Mouse (Mus musculus) adrenal gland, postnatal 36 days (tissue): ENCODE measurements at regions not wholly inside any gene's neighbourhood (a gene's known extent, or its start where the extent isn't known, plus 50 kb on each side); places are given as distances from the start of the nearest gene placed in this dataset.
"Not testable (repeated sequence)": the region's sequence is repeated elsewhere in the genome, so short reads cannot be mapped to it uniquely, and the experiment has no call there.

Experiments
- DNase-seq, 2 experiments: peaks; one replicate each; pipeline ENCODE4 v3.0.0; 2021; ENCODE audit warnings: mixed read lengths in 1 of 2

DNA sequence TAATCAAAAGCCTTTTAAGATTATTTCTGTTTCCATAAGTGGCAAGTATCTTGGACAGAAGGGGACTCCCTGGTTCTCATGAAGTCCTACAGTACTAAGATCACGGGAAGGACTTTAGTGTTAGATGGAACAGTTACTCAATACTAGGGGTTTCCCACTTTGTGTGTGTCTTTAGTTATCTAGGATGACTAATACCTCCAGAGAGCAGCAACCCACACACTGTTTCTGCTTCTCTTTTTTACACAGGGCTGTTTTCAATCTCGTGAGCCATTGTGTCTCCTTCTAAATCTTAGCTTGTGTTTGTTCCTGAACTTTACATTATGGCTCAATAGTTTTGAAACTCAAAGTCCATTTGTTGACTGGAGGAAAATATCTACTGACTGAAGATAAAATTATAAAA is 496.5 kb upstream of the Impg1 start:
- DNase-seq: no peak

GRCm38 (mm10) chr9:80942991-80943390 is 477.7 kb upstream of the Impg1 start:
- DNase-seq: peak in 1 of 2 experiments; percentile 37

GRCm38 (mm10) chr9:80941424-80941823 is 476.1 kb upstream of the Impg1 start:
- DNase-seq: no peak

- no peak for DNase-seq
Measured at GRCm38 (mm10) chr9:80938238-80938637, 473.0 kb upstream of the Impg1 start.

- DNase-seq: no peak
Measured at GRCm38 (mm10) chr9:80930628-80931027, 465.3 kb upstream of the Impg1 start.

GRCm38 (mm10) chr9:80920304-80920703 is 455.0 kb upstream of the Impg1 start:
- no peak for DNase-seq

DNA sequence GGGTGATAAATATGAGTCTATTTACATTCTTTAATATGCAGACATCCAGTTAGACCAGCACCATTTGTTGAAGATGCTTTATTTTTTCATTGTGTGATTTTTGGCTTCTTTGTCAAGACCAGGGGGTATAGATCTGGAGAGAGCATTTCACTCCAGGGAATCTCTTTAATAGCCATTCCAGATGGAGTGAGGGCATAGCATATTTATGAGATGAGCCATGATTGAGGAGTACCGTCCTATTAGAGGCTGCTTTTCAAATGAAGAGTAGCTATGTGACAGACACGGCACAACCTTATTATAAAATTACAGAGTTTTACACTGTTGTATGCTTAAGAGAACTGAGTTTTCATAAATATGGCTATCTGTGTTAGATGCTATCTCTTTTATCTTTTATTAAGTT is 448.6 kb upstream of the Impg1 start:
- no peak for DNase-seq

GRCm38 (mm10) chr9:80912177-80912576 is 446.9 kb upstream of the Impg1 start:
- DNase-seq: no peak

DNA sequence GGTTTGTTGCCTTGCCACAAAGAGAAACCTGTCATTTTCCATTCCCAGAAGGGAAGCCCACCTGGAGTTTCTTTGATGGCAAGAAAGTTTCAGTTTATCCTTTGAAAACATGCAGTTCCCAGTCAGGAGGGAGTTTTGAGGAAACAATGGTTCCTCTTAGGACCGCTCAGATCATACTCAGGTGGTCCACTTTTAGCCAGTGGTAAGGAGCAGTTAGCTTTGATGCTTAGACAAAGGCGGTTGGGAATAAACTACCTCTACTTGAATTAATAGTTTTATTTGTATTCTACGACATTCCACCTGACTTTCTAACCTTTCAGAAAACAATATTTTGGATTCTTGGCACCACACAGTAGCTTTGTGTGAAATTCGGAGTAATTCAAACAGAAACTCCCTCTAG is 401.5 kb upstream of the Impg1 start:
- no peak for DNase-seq

GRCm38 (mm10) chr9:80858998-80859397 is 393.7 kb upstream of the Impg1 start:
- DNase-seq: no peak

DNA sequence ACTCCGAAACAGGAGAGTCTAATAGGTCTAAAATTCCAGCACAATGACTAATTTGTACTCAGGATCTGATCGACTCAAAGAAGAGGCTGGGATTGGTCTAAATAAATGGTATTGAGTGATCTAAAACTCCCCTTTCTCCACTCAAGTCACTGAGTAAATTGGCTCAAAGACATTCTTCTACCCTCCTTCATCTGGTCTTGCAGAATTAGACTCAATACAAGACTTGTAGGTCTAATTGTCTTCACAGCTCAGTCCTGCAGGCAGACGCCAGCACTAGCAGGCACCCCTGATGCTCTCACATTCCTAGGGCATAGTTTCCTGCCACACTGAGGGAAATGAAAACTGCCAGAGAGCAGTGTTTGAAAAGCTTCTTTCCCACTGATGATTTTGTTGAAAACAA is 382.9 kb upstream of the Impg1 start:
- DNase-seq: no peak

GRCm38 (mm10) chr9:80832808-80833207 is 367.5 kb upstream of the Impg1 start:
- DNase-seq: no peak

- no peak for DNase-seq
Measured at GRCm38 (mm10) chr9:80825346-80825745, 360.1 kb upstream of the Impg1 start.

DNA sequence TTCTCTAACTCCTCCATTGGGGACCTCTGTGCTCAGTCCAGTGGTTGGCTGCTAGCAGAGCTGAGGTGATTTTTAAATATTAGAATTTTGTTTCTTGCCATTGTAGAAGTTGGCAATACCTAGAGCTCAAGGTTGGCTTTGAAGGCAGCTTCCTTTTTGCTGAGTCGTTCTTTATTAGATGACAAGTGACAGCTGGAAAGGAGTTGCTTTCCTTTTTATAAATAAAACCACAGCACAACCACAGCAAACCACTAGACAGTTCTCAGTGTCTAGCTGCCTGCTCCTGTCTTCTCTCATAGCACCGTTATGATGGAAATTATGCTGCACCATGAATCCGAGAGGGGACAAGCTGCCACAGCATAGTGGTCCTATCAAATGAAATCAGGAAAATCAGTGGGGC is 354.8 kb upstream of the Impg1 start:
- DNase-seq: no peak

DNA sequence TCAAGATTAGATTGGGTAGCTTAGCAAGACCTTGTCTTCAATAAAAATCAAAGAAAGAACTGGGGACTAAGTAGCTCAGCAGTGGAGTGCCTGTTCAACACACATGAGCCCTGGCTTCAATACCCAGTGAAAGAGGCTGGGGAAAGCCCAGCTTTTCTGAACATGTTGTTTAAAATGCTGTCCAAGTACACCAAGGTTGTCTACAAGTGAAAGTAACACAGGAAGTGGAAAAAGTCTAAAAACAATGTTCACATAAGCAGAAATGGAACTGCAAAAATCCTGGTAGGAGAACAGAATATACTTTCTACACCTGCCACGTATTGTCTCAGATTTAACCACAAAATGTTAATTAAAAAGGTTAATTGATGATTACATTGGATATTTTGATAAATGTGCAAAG is 353.8 kb upstream of the Impg1 start:
- no peak for DNase-seq

DNA sequence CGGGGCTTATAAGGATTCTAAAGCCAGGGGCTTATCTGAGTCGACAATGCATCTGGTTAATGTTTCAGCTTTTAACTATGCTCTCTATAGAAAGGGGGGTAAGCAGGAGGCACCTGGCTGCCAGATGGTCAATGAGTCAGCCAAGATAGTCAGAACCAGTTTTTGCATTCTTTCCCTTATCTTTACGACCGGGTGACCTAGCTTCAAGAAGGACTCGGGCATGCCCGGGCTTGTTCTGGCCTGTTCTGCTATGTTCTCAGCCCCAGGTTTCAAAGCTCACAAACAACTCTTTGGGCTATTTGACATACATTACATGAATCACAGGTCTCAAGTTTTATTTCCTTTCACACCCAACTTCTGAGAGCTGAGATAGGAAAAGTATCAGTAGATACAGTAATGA is 348.6 kb upstream of the Impg1 start:
- DNase-seq: not testable (repeated sequence)

- DNase-seq: no peak
Measured at GRCm38 (mm10) chr9:80791523-80791922, 326.2 kb upstream of the Impg1 start.

- no peak for DNase-seq
Measured at GRCm38 (mm10) chr9:80774541-80774940, 309.3 kb upstream of the Impg1 start.

DNA sequence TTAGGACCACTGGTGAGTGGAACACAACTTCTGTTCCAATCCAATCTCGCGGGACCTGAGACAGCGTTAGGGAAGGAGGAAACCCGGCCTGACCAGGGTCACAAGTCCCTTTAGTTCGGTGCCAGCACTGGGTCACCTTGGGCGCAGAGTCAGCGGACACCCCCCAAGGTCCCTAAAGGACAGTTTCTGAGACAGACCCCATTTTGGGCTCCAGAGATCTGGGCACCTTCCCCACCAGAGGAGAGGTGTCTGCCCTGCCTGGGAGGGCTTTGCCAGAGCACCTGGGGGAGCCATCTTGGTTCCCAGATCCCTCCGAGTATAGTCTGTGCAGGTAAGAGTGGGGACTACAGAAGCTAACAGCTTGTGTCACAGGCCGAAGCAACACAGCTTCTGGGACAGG is 270.5 kb upstream of the Impg1 start:
- not testable (repeated sequence) for DNase-seq

GRCm38 (mm10) chr9:80732971-80733370 is 267.7 kb upstream of the Impg1 start:
- DNase-seq: no peak

GRCm38 (mm10) chr9:80723638-80724037 is 258.4 kb upstream of the Impg1 start:
- no peak for DNase-seq

DNA sequence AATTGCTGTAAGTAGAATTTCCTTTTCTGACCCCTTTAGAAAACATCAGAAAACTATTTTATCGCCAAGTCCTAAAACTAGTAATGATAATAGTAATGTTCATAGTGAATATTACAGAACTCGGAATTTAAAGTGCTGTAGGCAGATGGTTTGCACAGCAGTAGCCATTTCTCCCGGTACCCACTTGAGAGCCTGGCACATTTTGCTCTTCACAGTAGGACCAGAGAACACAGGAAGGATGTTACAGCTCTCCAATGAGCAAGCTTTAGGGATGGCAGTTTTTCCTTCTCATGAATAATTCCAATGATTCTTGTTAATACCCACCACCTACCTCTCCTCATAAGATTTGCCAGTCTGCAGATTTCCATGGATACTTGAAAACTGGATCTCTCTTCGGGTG is 253.2 kb upstream of the Impg1 start:
- no peak for DNase-seq

DNA sequence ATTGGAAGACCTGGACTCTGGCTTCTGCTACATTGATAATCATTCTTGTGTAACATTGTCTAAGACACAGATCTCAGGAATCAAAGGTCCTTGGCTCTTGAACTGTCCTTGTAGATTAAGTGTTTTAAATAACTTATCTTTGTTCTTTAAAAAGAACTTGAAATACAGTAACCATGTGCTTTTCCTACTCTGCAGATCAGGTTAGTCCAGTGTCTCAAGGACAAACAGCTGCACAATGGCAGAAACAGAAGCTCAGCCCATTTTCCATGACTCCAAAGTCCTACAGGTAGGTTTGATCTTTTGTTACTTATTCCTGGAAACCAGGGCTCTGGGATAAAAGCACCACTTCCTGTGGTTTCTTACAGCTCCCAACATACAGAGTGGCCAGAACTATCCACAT is 244.5 kb upstream of the Impg1 start:
- DNase-seq: no peak

DNA sequence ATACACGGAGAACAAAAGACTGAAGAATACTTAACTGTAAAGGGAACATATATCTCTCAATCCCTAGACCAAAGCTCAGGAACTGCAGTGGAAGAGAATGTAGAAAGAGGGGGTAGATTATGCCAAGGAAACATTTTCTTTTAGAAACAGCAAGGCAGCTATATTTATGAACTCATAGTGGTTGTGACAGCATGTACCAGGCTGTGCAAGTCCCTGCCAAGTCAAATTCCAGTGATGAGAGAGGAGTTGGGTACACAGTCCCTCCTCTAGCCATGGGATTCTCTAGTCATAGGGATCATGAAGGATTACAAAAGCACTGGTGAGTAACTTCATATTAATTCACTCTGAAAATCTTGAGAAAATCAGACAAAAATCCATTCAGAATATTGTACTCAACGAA is 240.0 kb upstream of the Impg1 start:
- no peak for DNase-seq

GRCm38 (mm10) chr9:80697171-80697570 is 231.9 kb upstream of the Impg1 start:
- DNase-seq: no peak
